Mouse (Mus musculus): ENCODE results near the gene Tshz2. TPM values are rescaled to one million over a fixed set of nuclear protein-coding genes. Genes with fewer than 3 reads are reported as not detected.

Gene Tshz2
- polyA plus RNA-seq, 1 experiment from 2014 or later: 5.3 TPM

DNA sequence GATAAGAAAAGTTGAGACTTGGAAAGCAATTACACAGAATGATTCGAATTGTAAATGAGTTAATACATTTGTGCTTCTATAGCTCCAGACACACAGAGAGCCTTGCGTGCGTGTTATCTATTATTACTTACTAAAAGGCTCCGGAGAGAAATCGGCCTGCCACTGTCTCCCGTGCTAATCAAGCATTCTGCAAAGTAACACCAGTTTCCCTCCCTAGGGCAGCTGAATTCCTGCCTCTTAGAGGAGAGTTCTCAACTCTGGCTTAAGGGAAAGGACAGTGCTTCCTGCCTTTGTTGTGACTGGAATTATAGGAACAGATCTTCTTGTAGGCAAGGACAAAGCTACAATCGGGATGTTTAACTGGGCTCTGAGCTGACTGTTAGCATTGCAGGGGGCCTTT lies 101.2 kb downstream of the Tshz2 start:
- no peak for ATAC-seq (replicated peaks; ENCODE audit: insufficient number of reproducible peaks, low FRiP score, low TSS enrichment)
- Histone ChIP-seq H3K27me3 (ENCODE audit: control insufficient read depth, insufficient read depth, low read length) (no peaks in the 10 kb centered on the region), H3K4me1 (ENCODE audit: control insufficient read depth, insufficient read depth, low read length) (peaks cover 15% of the 10 kb centered on the region), H3K36me3 (ENCODE audit: control insufficient read depth, insufficient read depth, low read length) (no peaks in the 10 kb centered on the region), H3K9ac (ENCODE audit: low read depth, low read length) (no peak overlapping the region), H3K27ac (ENCODE audit: low read depth, low read length) (no peak overlapping the region), H3K9me3 (replicated peaks; ENCODE audit: control insufficient read depth, low read length) (no peaks in the 10 kb centered on the region), H3K4me2 (no peak overlapping the region), H3K4me3 (ENCODE audit: low read depth, low read length) (no peak overlapping the region)
- WGBS (ENCODE audit: insufficient replicate concordance): 63% methylated on average over 7 of the region's 7 CpGs

DNA sequence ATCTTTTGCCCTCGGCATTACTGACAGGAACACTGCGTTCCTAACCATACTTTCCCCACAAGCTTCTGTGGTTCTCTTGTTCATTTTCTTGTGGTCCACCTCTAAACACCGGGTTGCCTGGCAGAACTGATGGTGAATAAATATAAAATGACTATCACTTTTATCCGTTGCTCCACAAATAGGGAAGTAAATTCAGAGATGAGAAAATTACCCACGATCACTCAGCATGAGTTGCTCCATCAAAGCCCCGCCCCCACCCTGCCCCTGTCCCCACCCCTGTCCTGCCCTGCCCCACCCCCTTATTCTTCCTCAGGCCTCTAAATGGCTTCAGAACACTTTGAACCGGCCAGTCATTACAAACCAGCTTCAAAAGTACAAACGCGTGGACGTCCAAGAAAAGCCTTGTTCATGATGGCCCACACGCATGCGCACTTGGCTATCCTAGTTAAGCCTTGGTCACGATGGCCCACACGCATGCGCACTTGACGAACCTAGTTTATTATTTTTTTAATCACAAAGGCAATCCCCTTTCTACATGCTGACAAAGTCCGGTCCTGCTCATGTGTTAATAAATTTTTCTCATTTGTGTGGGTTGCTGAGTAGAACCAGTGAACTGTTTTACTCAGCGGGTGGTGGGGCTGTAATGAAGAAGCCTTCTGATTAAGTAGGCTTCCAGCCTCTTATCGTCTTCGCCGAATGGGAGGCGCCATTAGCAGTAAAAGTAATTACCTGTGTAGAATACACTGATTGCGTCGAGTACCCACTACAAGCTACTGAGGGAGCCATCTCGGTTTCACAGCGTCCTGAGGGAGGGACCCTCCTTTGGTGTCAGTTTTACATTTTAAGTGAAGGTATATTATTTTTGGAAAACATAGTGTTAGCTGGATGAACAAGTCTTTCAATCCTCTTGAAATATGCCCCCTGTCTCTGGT lies 102.9 kb downstream of the Tshz2 start:
- no peak overlapping the region for H3K27ac ChIP-seq (ENCODE audit: low read depth, low read length)
- H3K4me3 ChIP-seq (ENCODE audit: low read depth, low read length): no peak overlapping the region
- no peaks in the 10 kb centered on the region for H3K9me3 ChIP-seq (replicated peaks; ENCODE audit: control insufficient read depth, low read length)
- H3K4me2 ChIP-seq: no peak overlapping the region
- 83% methylated on average over 26 of the region's 26 CpGs for WGBS (ENCODE audit: insufficient replicate concordance)
- H3K4me1 ChIP-seq (ENCODE audit: control insufficient read depth, insufficient read depth, low read length): peaks cover 8% of the 10 kb centered on the region
- ATAC-seq (replicated peaks; ENCODE audit: insufficient number of reproducible peaks, low FRiP score, low TSS enrichment): no peak
- no peaks in the 10 kb centered on the region for H3K36me3 ChIP-seq (ENCODE audit: control insufficient read depth, insufficient read depth, low read length)
- no peak overlapping the region for H3K9ac ChIP-seq (ENCODE audit: low read depth, low read length)
- H3K27me3 ChIP-seq (ENCODE audit: control insufficient read depth, insufficient read depth, low read length): no peaks in the 10 kb centered on the region

DNA sequence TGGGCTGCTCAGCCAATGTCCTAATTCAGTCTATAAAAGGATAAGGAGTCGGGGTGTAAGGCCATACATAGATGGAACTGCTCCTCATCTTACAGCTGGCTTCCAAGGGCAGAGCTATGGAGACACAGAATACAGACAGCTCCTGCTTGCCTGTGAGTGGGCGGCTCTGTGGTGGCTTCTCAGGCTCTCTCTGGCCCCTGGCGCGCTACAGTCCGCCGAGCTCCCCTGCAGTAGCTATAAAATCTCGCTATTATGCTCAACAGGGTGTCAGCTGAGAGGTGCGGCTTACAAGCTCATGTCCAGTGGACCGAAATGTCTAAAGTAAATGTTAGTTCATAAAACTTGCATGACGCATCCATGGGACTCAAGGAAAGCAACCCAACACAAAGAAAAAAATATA lies 108.2 kb downstream of the Tshz2 start:
- Histone ChIP-seq H3K27ac (ENCODE audit: low read depth, low read length) (no peak overlapping the region), H3K36me3 (ENCODE audit: control insufficient read depth, insufficient read depth, low read length) (no peaks in the 10 kb centered on the region), H3K9ac (ENCODE audit: low read depth, low read length) (no peak overlapping the region), H3K4me1 (ENCODE audit: control insufficient read depth, insufficient read depth, low read length) (peaks cover 5% of the 10 kb centered on the region; the same call in 1 of the 2 replicates), H3K27me3 (ENCODE audit: control insufficient read depth, insufficient read depth, low read length) (no peaks in the 10 kb centered on the region), H3K4me3 (ENCODE audit: low read depth, low read length) (no peak overlapping the region), H3K9me3 (replicated peaks; ENCODE audit: control insufficient read depth, low read length) (no peaks in the 10 kb centered on the region), H3K4me2 (no peak overlapping the region)
- 83% methylated on average over 10 of the region's 10 CpGs for WGBS (ENCODE audit: insufficient replicate concordance)
- ATAC-seq (replicated peaks; ENCODE audit: insufficient number of reproducible peaks, low FRiP score, low TSS enrichment): no peak

DNA sequence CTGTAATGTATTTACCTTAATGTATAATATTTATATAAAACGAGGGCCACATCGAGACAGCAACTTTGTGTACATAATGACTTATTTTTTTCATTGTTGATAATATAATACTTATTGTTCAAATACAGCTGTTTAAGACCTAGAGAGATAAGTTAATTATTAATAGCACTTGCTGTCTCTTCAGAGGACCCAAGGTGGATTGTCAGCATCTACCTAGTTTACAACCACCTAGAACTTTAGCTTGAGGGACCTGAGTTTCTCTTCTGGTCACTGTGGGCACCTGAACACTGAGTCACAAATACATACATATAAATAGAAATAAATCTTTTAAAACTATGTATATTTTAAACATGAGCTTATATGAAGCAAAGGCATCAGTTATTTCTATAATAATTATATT lies 110.0 kb downstream of the Tshz2 start:
- H3K27ac ChIP-seq (ENCODE audit: low read depth, low read length): no peak overlapping the region
- WGBS (ENCODE audit: insufficient replicate concordance): 79% methylated on average over 2 of the region's 2 CpGs

DNA sequence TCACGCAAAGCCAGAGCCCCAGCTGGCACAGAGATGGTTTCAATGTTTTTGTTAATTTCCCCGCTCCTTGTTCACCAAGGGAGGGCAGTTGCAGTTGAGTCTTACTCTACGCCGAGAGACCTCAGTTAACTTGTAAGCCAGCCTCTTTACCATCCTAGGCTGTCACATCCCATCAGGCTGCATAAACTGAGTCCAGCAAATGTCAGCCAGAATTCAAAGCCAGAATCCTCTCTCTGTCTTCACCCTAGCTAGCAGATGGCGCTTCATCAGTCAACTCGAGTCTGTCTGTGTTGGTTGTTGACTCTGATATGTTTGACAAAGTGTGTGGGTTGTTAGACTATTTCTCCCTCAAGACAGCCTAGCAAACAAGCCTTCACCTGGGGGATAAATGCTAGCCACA lies 110.5 kb downstream of the Tshz2 start:
- no peaks in the 10 kb centered on the region for H3K9me3 ChIP-seq (replicated peaks; ENCODE audit: control insufficient read depth, low read length)
- H3K4me2 ChIP-seq: no peak overlapping the region
- no peaks in the 10 kb centered on the region for H3K36me3 ChIP-seq (ENCODE audit: control insufficient read depth, insufficient read depth, low read length)
- peaks cover 7% of the 10 kb centered on the region for H3K4me1 ChIP-seq (ENCODE audit: control insufficient read depth, insufficient read depth, low read length)
- no peak overlapping the region for H3K9ac ChIP-seq (ENCODE audit: low read depth, low read length)
- H3K27ac ChIP-seq (ENCODE audit: low read depth, low read length): no peak overlapping the region
- 72% methylated on average over 6 of the region's 6 CpGs for WGBS (ENCODE audit: insufficient replicate concordance)
- H3K4me3 ChIP-seq (ENCODE audit: low read depth, low read length): no peak overlapping the region
- H3K27me3 ChIP-seq (ENCODE audit: control insufficient read depth, insufficient read depth, low read length): no peaks in the 10 kb centered on the region
- no peak for ATAC-seq (replicated peaks; ENCODE audit: insufficient number of reproducible peaks, low FRiP score, low TSS enrichment)

More for the DNA sequence above, 110.0 kb downstream of the Tshz2 start:
- ATAC-seq (replicated peaks; ENCODE audit: insufficient number of reproducible peaks, low FRiP score, low TSS enrichment): no peak
- Histone ChIP-seq H3K4me2 (no peak overlapping the region), H3K4me1 (ENCODE audit: control insufficient read depth, insufficient read depth, low read length) (peaks cover 7% of the 10 kb centered on the region), H3K27me3 (ENCODE audit: control insufficient read depth, insufficient read depth, low read length) (no peaks in the 10 kb centered on the region), H3K4me3 (ENCODE audit: low read depth, low read length) (no peak overlapping the region), H3K36me3 (ENCODE audit: control insufficient read depth, insufficient read depth, low read length) (no peaks in the 10 kb centered on the region), H3K9ac (ENCODE audit: low read depth, low read length) (no peak overlapping the region), H3K9me3 (replicated peaks; ENCODE audit: control insufficient read depth, low read length) (no peaks in the 10 kb centered on the region)

DNA sequence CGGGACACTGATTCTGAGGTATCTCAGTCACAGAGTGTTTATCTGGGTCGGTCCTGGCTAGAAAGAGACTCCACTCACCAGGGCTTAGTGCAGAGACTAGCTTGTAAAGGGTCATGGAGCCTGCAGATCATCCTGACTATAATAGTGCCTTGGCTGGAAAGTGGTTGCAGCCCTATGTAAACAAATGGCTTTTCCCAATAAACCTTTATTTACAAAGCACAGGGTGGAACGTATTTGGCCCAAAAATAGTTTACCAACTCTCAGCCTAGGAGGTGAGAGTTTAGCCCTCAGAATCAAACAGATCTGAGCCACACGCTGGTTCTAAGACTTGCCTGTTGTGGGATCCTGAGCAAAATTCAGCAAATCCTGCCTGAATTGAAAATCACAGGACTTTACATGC lies 111.1 kb downstream of the Tshz2 start:
- H3K9me3 ChIP-seq (replicated peaks; ENCODE audit: control insufficient read depth, low read length): no peaks in the 10 kb centered on the region
- H3K27ac ChIP-seq (ENCODE audit: low read depth, low read length): no peak overlapping the region
- H3K27me3 ChIP-seq (ENCODE audit: control insufficient read depth, insufficient read depth, low read length): no peaks in the 10 kb centered on the region
- WGBS (ENCODE audit: insufficient replicate concordance): 64% methylated on average over 4 of the region's 4 CpGs
- no peaks in the 10 kb centered on the region for H3K36me3 ChIP-seq (ENCODE audit: control insufficient read depth, insufficient read depth, low read length)
- peaks cover 7% of the 10 kb centered on the region for H3K4me1 ChIP-seq (ENCODE audit: control insufficient read depth, insufficient read depth, low read length)
- no peak for ATAC-seq (replicated peaks; ENCODE audit: insufficient number of reproducible peaks, low FRiP score, low TSS enrichment)
- H3K4me3 ChIP-seq (ENCODE audit: low read depth, low read length): no peak overlapping the region
- no peak overlapping the region for H3K4me2 ChIP-seq
- H3K9ac ChIP-seq (ENCODE audit: low read depth, low read length): no peak overlapping the region

DNA sequence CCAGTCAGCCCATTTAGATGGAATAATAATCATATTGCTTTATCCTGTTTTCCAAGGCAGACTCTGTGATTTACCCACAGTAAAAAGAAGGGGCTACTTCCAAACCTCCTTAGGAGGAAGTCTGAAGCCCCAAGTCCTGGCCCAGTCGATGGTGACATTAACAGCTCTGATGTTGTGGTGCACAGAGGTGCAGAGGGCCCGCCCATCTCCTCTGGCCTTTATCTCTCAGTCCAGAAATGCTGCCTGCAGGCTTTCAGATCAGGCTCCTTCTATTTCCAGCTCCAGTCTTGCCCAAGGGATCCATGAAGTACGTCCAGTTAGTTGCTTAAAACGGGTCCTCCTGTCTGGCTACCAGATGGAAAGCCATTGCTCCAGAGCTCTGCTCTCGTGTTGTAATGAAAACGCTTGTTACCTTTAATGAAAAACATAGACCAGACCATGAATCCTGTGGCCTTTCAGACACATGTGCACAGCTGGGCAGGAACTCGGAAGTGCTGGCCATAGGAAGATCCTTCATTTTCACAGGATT lies 114.4 kb downstream of the Tshz2 start:
- Histone ChIP-seq H3K9ac (ENCODE audit: low read depth, low read length) (no peak overlapping the region), H3K27ac (ENCODE audit: low read depth, low read length) (peak overlapping the region; percentile 50; the same call in 1 of the 2 replicates), H3K4me2 (no peak overlapping the region), H3K4me1 (ENCODE audit: control insufficient read depth, insufficient read depth, low read length) (peaks cover 18% of the 10 kb centered on the region), H3K9me3 (replicated peaks; ENCODE audit: control insufficient read depth, low read length) (no peaks in the 10 kb centered on the region), H3K36me3 (ENCODE audit: control insufficient read depth, insufficient read depth, low read length) (no peaks in the 10 kb centered on the region), H3K27me3 (ENCODE audit: control insufficient read depth, insufficient read depth, low read length) (no peaks in the 10 kb centered on the region), H3K4me3 (ENCODE audit: low read depth, low read length) (no peak overlapping the region)
- 42% methylated on average over 7 of the region's 7 CpGs for WGBS (ENCODE audit: insufficient replicate concordance)
- no peak; the same call in 1 of the 2 replicates for ATAC-seq (replicated peaks; ENCODE audit: insufficient number of reproducible peaks, low FRiP score, low TSS enrichment)

DNA sequence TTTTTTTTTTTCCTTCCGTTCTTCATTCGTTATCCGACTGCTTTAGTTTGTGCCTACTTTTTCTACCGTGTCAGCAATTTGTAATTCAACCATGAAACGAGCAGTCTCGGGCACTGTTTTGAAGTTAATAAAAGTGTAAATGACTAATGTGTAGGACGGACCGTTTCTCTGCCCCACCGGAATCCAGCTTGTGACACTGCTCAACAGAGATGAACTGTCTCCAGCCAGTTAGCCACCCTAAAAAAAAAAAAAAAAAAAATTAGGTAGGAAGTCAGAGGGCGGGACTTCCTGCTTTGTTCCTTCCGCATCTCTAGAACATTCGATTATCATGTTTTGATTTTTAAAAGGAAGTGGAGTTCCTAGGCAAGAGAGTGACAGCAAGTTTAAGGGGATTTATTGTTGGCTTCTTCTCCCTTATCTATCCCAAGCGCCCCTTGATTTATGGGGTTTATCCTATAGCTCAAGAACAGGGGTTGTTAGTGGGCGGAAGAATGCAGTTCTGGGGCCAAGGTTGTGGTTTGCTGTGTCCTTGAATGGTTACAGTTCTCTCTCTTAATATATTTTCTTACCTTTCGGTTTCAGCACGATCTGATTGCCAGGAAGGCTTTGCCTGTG lies 116.6 kb downstream of the Tshz2 start:
- H3K4me1 ChIP-seq (ENCODE audit: control insufficient read depth, insufficient read depth, low read length): peaks cover 18% of the 10 kb centered on the region
- 89% methylated on average over 16 of the region's 16 CpGs for WGBS (ENCODE audit: insufficient replicate concordance)
- no peak overlapping the region for H3K4me3 ChIP-seq (ENCODE audit: low read depth, low read length)
- no peak overlapping the region for H3K9ac ChIP-seq (ENCODE audit: low read depth, low read length)
- no peak overlapping the region for H3K4me2 ChIP-seq
- no peaks in the 10 kb centered on the region for H3K27me3 ChIP-seq (ENCODE audit: control insufficient read depth, insufficient read depth, low read length)
- H3K27ac ChIP-seq (ENCODE audit: low read depth, low read length): no peak overlapping the region
- ATAC-seq (replicated peaks; ENCODE audit: insufficient number of reproducible peaks, low FRiP score, low TSS enrichment): no peak
- no peaks in the 10 kb centered on the region for H3K36me3 ChIP-seq (ENCODE audit: control insufficient read depth, insufficient read depth, low read length)
- no peaks in the 10 kb centered on the region for H3K9me3 ChIP-seq (replicated peaks; ENCODE audit: control insufficient read depth, low read length)

All from heart, embryonic 11.5 days (tissue).